Mouse (Mus musculus) hindbrain, embryonic 10.5 days (tissue): ENCODE measurements around the gene Trp53rka. TPM values are rescaled to one million over a fixed set of nuclear protein-coding genes. Genes with fewer than 3 reads are reported as not detected.
"Not testable (repeated sequence)": the region's sequence is repeated elsewhere in the genome, so short reads cannot be mapped to it uniquely, and the experiment has no call there.

Source experiments
- DNase-seq: peaks from one replicate; pipeline ENCODE4 v3.0.0-alpha.2; 2017; ENCODE audit warnings: low spot score
- H3K27ac ChIP-seq: fragments of 300-500 bp; sonication (generic); 2 replicates; pipeline ENCODE4 v1.5.1; 2016; ENCODE audit warnings: mild to moderate bottlenecking, moderate library complexity
- H3K27me3 ChIP-seq: fragments of 300-500 bp; sonication (generic); 2 replicates; pipeline ENCODE4 v1.6.1; 2016; ENCODE audit warnings: mild to moderate bottlenecking; ENCODE audit not compliant: poor library complexity, insufficient read depth, severe bottlenecking
- H3K36me3 ChIP-seq: fragments of 300-500 bp; sonication (generic); 2 replicates; pipeline ENCODE4 v1.6.1; 2016; ENCODE audit warnings: mild to moderate bottlenecking, moderate library complexity
- H3K4me1 ChIP-seq: fragments of 300-500 bp; sonication (generic); replicated peaks from 2 replicates; pipeline ENCODE4 v1.6.1; 2016; ENCODE audit warnings: mild to moderate bottlenecking
- H3K4me3 ChIP-seq: fragments of 300-500 bp; sonication (generic); 2 replicates; pipeline ENCODE4 v1.5.1; 2016; ENCODE audit warnings: mild to moderate bottlenecking, moderate library complexity
- H3K9me3 ChIP-seq: fragments of 300-500 bp; sonication (generic); 2 replicates; pipeline ENCODE4 v1.6.1; 2016; ENCODE audit warnings: mild to moderate bottlenecking, moderate library complexity
- WGBS: fragments of 180-500 bp; shearing (Covaris S2); methylation state at CpG from one replicate; pipeline ENCODE4 v1.1.7; 2016; 5-methylcytosine and 5-hydroxymethylcytosine counted together
- polyA plus RNA-seq: library from polyadenylated mRNA; unstranded; fragments of >200 nt; fragmentation: Nextera tagmentation; extraction: Ambion mirVana; gene quantifications from 2 replicates; pipeline ENCODE4 v1.2.1, GENCODE M21; 2016

Gene Trp53rka
- polyA plus RNA-seq: 56.9 and 59.5 TPM in 2 replicates

DNA sequence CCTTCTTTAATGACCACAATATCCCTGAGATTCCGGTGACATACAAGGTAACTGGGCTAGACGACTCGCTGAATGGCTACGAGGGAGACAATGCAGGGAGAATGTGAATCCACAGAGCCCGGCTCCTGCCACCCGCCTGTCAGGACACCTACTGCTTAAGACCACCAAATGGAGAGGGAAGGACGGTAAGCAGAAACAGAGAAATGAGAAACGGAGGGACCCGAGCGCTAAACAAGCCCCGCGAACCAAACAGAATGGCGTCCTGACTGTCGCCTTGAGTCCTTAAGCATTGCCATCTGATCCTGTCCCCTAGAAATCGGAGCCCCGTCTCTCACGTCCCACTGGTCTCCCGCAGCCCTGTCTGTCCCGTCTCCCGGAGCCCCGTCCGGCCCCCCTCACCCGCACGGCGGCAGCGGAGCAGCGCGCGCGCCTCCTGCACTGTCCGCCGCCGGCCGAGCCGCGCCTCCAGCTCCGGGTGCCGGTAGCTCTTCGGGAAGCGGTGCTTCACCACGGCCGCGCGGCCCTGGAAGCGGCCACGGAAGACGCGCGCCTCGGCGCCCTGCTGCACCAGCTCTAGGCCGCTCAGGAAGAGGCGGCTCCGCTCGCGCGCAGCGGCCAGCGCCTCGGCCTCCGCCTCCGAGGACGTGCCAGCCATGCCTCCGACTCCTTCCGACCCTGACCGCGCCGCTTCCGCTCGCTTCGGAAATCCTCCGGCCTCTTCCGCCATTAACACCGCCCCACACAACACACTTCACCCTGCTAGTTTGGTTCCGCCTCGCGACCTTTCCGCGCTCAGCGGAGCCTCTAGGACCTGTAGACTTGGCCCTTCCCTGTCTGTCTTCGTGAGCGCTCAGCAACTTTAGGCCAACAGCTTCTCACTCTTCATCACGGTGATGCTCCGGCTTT, at the start of gene Trp53rka:
TSS of gene Trp53rka (minus strand) at position 677 of the 906 bp plus-strand sequence.
- Histone ChIP-seq H3K4me1 (peaks cover 35% of the 10 kb centered on the region), H3K27me3 (no peaks in the 10 kb centered on the region), H3K36me3 (peaks cover 33% of the 10 kb centered on the region), H3K4me3 (peak within 1 kb of the TSS; percentile 82), H3K9me3 (no peaks in the 10 kb centered on the region), H3K27ac (peak within 1 kb of the TSS; percentile 92)
- under 1% methylated on average over 84 of the region's 84 CpGs for WGBS
- peak; percentile 84 for DNase-seq

DNA sequence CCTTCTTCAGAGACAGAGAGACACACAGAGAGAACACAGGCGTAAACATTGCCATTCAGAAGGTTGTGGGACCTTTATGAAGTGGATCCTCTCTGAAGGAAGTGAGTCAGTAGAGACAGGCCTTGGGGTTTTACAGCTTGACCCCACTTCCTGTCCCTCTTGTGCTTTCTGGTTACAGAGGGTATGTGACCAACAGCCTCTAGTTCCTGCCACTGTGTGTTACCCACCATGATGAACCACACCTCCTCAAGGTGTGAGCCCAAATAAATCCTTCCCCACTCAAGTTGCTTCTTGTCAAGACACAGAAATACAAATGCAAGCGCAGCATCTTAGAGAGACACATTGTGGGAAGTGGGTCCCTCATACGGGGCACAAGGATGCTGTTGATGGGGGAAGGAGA, 47.9 kb upstream of the Trp53rka start:
- H3K27me3 ChIP-seq: 0 out of 2 replicates have a peak, but pooled peaks cover 7% of the 10 kb centered on the region
- DNase-seq: no peak
- no peak overlapping the region for H3K4me3 ChIP-seq
- 84% methylated on average over 3 of the region's 3 CpGs for WGBS
- no peaks in the 10 kb centered on the region for H3K9me3 ChIP-seq
- no peak overlapping the region for H3K27ac ChIP-seq
- peaks cover 10% of the 10 kb centered on the region for H3K4me1 ChIP-seq
- H3K36me3 ChIP-seq: no peaks in the 10 kb centered on the region

DNA sequence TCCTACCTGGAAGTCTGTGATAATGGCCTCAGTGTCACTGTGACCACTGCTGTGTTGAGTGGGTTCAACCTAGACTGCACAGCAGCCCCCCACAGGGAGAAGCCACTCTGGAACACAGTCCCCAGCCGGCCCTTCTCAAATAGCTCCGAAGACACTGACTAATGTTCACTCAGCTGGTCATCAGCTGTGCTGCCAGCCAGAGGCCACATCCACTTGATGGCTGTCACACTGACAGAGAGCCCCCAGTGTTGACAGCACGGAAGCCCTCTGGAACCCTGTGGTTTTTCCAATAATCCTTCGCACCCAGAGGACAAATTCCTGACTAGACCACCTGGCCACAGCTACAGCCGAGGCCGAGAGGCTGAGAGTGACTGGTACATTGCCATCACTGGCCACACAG, 40.7 kb upstream of the Trp53rka start:
- Histone ChIP-seq H3K27me3 (0 out of 2 replicates have a peak, but pooled peaks cover 5% of the 10 kb centered on the region), H3K36me3 (no peaks in the 10 kb centered on the region), H3K9me3 (no peaks in the 10 kb centered on the region), H3K27ac (peak overlapping the region; percentile 64), H3K4me1 (peaks cover 17% of the 10 kb centered on the region), H3K4me3 (no peak overlapping the region)
- DNase-seq: no peak
- 49% methylated on average over 6 of the region's 6 CpGs for WGBS

DNA sequence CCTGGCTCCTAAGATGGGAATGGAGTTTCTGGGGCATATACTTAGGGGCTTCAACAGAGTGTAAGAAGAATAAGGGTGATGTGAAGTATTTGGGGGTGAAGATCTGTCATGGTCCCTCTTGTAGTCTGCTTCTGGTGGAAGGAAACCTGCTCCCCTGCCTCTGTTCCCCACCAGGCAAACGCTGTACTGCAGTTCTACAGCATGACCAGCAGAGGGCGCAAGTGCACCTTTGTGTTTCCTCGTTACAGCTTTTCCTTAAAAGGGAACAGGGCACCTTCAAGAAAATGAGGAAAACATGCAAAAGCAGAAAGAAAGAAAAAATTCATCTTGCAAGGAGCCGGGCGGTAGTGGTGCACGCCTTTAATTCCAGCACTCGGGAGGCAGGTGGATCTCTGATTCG, 36.0 kb upstream of the Trp53rka start:
- Histone ChIP-seq H3K4me1 (peaks cover 19% of the 10 kb centered on the region), H3K4me3 (no peak overlapping the region), H3K36me3 (no peaks in the 10 kb centered on the region), H3K9me3 (no peaks in the 10 kb centered on the region), H3K27me3 (0 out of 2 replicates have a peak, but pooled peaks cover 5% of the 10 kb centered on the region), H3K27ac (peak overlapping the region; percentile 71; the same call in 1 of the 2 replicates)
- DNase-seq: peak; percentile 74
- 21% methylated on average over 8 of the region's 8 CpGs for WGBS

DNA sequence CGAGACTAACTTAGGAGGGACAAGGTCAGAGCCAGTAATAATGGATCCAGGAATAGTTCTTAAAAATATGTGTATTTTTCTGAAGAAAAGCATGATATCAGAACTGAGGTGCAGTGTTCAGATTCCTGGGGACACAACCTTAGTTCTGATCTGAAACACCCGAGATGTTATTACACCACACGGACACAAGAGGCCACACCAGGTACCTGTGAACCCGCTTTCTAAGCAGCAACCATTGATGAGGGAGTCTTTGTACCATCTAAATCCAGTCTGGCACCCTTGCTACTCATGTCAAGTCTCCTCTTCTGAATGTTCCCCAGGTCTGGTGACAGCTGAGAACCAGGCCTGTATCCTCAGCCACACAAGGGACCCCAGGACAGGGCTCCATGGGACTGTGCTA, 32.5 kb upstream of the Trp53rka start:
- Histone ChIP-seq H3K27me3 (0 out of 2 replicates have a peak, but pooled peaks cover 5% of the 10 kb centered on the region), H3K36me3 (no peaks in the 10 kb centered on the region), H3K9me3 (no peaks in the 10 kb centered on the region), H3K4me3 (no peak overlapping the region), H3K27ac (peak overlapping the region; percentile 29; the same call in 1 of the 2 replicates), H3K4me1 (peaks cover 10% of the 10 kb centered on the region; the same call in 1 of the 2 replicates)
- DNase-seq: no peak
- 74% methylated on average over 4 of the region's 4 CpGs for WGBS

DNA sequence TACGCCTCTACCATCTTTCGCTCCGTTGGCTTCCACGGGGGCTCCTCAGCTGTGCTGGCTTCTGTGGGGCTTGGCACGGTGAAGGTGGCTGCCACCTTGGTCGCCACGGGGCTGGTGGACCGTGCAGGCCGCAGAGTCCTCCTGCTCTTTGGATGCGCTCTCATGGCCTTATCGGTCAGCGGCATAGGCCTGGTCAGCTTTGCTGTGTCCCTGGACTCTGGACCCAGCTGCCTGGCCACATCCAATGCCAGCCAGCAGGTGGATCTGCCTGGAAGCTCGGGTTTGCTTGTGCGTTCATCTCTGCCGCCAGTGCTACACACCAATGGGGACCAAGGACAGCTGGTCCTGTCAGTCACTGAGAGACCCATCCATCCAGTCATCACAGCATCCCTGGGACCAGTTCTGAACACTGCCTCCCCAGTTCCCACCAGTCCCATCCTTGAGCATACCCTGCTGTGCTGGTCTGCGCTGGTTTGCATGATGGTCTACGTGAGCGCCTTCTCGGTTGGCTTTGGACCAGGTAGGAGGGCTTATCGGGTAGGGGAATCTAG, 22.1 kb upstream of the Trp53rka start:
- DNase-seq: no peak
- WGBS: 94% methylated on average over 20 of the region's 20 CpGs
- peak overlapping the region; percentile 67 for H3K27ac ChIP-seq

DNA sequence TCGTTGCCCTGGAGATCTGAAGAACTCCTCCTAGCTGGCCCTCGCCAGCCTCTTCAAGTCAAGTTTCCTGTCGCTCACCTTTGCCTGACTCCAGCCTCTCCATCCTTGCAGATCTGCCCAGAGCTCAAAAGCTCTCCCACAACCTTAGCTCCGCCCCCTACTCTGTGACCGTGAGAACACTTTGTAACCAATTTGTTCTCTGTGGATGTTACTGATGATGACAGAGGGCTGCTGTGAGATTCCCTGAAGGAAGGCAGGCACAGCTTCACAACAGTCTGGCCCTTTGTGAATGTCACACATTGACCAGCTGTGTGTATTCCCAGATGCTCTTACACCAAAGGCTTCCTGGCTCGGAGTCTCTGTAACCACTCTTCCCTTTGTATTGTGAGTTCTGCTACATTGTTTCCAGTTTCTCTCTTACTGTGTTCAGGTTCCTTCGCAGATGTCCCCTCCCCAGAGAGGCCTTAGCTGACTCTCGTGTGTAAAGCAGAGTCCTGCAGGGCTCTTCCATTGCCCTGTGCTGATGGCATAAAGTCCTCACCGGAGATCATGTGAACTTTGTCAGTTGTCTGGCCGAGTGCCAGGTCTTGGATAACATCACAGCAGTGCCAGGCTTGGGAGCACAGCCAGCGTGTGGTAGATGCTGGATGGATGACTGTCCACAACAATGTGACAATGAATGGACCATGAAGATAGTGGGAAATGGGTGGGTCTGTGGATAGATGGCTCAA, 19.9 kb upstream of the Trp53rka start:
- WGBS: 52% methylated on average over 11 of the region's 11 CpGs
- no peak for DNase-seq
- Histone ChIP-seq H3K27ac (peak overlapping the region; percentile 64), H3K36me3 (no peaks in the 10 kb centered on the region), H3K9me3 (no peaks in the 10 kb centered on the region), H3K27me3 (0 out of 2 replicates have a peak, but pooled peaks cover 6% of the 10 kb centered on the region), H3K4me3 (no peak overlapping the region), H3K4me1 (peaks cover 37% of the 10 kb centered on the region)

More for the DNA sequence above, 22.1 kb upstream of the Trp53rka start:
- no peaks in the 10 kb centered on the region for H3K9me3 ChIP-seq
- H3K4me1 ChIP-seq: peaks cover 32% of the 10 kb centered on the region
- no peaks in the 10 kb centered on the region for H3K36me3 ChIP-seq
- 0 out of 2 replicates have a peak, but pooled peaks cover 6% of the 10 kb centered on the region for H3K27me3 ChIP-seq
- H3K4me3 ChIP-seq: no peak overlapping the region

DNA sequence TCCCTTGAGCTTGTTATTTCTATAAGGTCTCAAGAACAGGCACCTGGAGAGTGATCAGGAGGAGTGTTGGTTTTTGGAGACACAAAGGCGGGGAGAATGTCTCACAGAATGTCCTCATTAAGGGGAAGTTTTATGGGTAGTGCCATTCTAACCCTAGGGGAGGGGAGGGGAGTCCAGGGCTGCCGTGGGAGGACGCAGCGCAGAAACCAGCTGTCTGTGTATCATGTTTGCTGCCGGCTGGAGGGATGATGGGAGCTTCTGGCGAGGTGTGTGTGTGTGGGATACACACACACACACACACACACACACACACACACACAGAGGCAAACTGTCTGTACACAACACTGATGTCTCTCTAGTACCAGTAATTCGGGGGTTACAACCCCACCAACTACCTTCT, 19.3 kb upstream of the Trp53rka start:
- Histone ChIP-seq H3K4me1 (peaks cover 37% of the 10 kb centered on the region), H3K27ac (peak overlapping the region; percentile 64; the same call in 1 of the 2 replicates), H3K9me3 (no peaks in the 10 kb centered on the region), H3K36me3 (no peaks in the 10 kb centered on the region), H3K4me3 (no peak overlapping the region), H3K27me3 (0 out of 2 replicates have a peak, but pooled peaks cover 6% of the 10 kb centered on the region)
- DNase-seq: no peak
- 66% methylated on average over 7 of the region's 7 CpGs for WGBS

DNA sequence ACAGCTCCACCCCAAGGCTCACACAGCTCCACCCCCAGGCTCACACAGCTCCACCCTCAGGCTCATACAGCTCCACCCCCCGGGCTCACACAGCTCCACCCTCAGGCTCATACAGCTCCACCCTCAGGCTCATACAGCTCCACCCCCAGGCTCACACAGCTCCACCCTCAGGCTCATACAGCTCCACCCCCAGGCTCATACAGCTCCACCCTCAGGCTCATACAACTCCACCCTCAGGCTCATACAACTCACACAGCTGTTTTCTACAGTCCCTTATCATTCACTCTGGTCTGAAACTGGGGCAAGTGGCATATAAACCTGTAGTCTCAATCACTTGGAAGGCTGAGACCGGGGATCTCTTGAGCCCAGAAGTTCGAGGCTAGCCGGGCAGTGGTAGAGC, 18.4 kb upstream of the Trp53rka start:
- DNase-seq, H3K27ac ChIP-seq, H3K36me3 ChIP-seq, H3K9me3 ChIP-seq, H3K4me3 ChIP-seq, H3K27me3 ChIP-seq: not testable (repeated sequence)
- peaks cover 37% of the 10 kb centered on the region for H3K4me1 ChIP-seq
- WGBS: 91% methylated on average over 4 of the region's 4 CpGs

DNA sequence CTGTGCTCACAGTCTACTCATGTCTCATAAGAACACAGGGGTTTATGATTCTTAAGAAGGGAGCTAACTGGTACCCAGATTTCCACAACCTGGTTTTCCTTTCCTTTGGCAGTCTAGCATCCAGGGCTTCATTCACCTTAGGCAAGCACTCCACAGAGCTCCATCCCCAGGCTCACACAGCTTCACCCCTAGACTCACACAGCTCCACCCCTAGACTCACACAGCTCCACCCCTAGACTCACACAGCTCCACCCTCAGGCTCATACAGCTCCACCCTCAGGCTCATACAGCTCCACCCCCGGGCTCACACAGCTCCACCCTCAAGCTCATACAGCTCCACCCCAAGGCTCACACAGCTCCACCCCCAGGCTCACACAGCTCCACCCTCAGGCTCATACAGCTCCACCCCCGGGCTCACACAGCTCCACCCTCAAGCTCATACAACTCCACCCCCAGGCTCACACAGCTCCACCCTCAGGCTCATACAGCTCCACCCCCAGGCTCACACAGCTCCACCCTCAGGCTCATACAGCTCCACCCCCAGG, 17.9 kb upstream of the Trp53rka start:
- H3K4me1 ChIP-seq: peaks cover 35% of the 10 kb centered on the region
- H3K9me3 ChIP-seq, H3K36me3 ChIP-seq, DNase-seq, H3K27me3 ChIP-seq, H3K4me3 ChIP-seq, H3K27ac ChIP-seq: not testable (repeated sequence)
- WGBS: 67% methylated on average over 2 of the region's 2 CpGs

DNA sequence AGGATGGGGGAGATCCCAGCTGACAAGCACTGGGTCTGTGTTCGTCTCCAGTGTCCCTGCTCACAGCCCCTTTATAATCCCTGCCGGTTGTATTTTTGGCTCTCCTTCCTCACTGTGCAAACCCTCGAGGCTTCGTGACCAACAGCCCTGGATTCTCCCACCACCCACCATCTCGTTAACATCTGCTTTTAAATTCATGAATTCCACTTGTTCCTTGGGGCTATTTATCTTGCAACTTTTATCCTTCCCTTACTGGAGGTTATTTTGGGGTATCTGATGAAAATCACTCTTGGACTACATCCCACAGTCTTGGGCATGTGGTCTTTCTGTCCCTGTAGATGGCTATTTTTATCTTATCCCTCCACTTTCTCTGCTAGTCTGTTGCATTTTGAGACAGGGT, 17.3 kb upstream of the Trp53rka start:
- Histone ChIP-seq H3K27me3 (0 out of 2 replicates have a peak, but pooled peaks cover 6% of the 10 kb centered on the region), H3K27ac (no peak overlapping the region), H3K4me3 (no peak overlapping the region), H3K9me3 (no peaks in the 10 kb centered on the region), H3K4me1 (peaks cover 33% of the 10 kb centered on the region), H3K36me3 (no peaks in the 10 kb centered on the region)
- DNase-seq: no peak
- 70% methylated on average over 5 of the region's 5 CpGs for WGBS

DNA sequence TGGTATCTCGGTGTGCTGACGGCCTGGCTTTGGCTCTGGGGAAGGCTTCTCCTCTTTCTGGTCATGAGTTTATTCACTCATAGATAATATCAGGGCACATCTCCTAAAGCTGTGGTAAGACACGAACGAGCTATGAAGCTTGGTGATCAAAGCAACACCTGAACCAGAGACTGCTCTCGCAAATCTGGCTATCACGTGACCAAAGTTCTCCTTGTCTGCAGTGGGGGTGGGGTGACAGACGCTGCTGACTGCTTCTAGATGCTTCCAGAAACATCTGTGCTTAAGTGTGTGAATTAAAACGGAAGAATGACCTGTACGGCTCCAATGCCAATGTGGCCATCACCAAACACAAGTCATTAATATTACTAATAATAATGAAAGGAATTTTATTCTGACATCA, 16.6 kb upstream of the Trp53rka start:
- 82% methylated on average over 9 of the region's 9 CpGs for WGBS
- no peak for DNase-seq
- H3K4me1 ChIP-seq: peaks cover 28% of the 10 kb centered on the region
- no peaks in the 10 kb centered on the region for H3K9me3 ChIP-seq
- no peak overlapping the region for H3K4me3 ChIP-seq
- H3K36me3 ChIP-seq: no peaks in the 10 kb centered on the region
- H3K27me3 ChIP-seq: 0 out of 2 replicates have a peak, but pooled peaks cover 3% of the 10 kb centered on the region
- no peak overlapping the region for H3K27ac ChIP-seq
